Mouse (Mus musculus): ENCODE results near the gene Ftl1-ps1.

DNA sequence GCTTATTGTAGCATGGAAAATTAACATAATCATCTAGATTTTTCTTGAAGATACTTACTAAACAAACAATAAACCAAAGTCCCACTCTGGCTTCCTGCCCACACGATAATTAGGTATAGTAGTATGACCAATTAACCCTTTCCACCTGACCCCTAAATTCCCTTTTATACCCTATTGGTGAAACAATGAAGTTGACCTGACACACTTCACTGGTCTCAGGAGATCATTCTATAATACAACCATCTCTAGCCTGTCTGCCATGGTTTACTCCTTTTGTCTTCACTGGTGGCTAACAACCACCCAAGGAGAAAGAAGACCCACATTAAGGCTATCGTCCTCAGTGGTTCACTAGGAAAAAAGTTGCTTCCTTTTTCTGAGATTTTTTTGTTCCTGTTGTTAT lies 8.3 kb upstream of the Ftl1-ps1 start:
- TF ChIP-seq CTCF (IDR thresholded peaks at IDR 0.05; ENCODE audit: low read depth) (no peak), EP300 (IDR thresholded peaks at IDR 0.05; ENCODE audit: low read depth) (no peak)
